Mouse (Mus musculus): ENCODE results near the gene Nosip.

- TF ChIP-seq EP300 (IDR thresholded peaks at IDR 0.05; ENCODE audit: low read depth) (no peak), CTCF (IDR thresholded peaks at IDR 0.05; ENCODE audit: low read depth) (no peak)
These were observed 60.4 kb downstream of the Nosip start for GRCm38 (mm10) chr7:45122561-45123185.

All from liver, embryonic 14.5 days (tissue).